Mouse (Mus musculus) cortical plate, adult 2 months (tissue): ENCODE results near the gene Olfr1061.

Source experiments
- CTCF ChIP-seq: fragments of 200-500 bp; IDR thresholded peaks from 2 replicates; pipeline ENCODE4 v1.5.1; 2011; ENCODE audit warnings: mild to moderate bottlenecking, control low read depth, low read length; ENCODE audit not compliant: insufficient read depth; ENCODE audit errors: extremely low read depth
- POLR2A ChIP-seq: fragments of 200-500 bp; IDR thresholded peaks from 2 replicates; pipeline ENCODE4 v1.6.1; 2011; ENCODE audit warnings: mild to moderate bottlenecking, low read length, control low read depth; ENCODE audit not compliant: insufficient read depth; ENCODE audit errors: extremely low read depth

GRCm38 (mm10) chr2:86460434-86460833 is 46.6 kb upstream of the Olfr1061 start:
- no peak for TF ChIP-seq CTCF
- TF ChIP-seq POLR2A, result no peak
